Mouse (Mus musculus): ENCODE measurements around the gene Med27.
"Not testable (repeated sequence)": the region's sequence is repeated elsewhere in the genome, so short reads cannot be mapped to it uniquely, and the experiment has no call there.

Med27 gene

DNA sequence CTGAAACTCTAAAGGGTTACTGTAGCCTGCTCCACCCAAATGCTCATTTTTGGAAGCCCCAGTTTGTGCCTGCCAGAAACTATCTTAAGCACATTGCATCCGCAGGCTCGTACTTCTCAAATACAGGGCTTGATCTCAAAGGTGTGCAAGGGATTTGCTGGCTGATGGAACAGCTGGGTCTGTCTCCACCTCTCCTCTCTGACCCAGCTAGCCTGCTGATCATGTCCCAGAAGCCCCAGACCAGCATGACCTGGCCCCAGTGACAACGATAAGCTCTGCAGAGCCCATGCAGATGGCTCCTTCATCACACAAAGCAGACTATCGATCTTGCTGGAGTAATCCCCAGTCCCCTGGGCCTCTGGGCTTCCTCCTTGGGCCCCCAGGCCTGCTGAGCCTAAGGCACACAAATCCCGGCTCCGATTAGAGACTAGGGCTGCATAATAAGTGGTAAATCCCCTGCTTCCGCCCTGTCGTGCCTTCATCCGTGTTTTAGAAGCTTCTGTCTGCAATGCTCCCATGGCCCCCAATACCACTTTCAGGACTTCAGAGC, 170.1 kb downstream of the Med27 start:
- no peak for DNase-seq (ENCODE audit: low spot score in 2 of 2)

- DNase-seq (ENCODE audit: low spot score in 2 of 2), result no peak
Measured at GRCm38 (mm10) chr2:29519402-29519801, 172.8 kb downstream of the Med27 start.

DNA sequence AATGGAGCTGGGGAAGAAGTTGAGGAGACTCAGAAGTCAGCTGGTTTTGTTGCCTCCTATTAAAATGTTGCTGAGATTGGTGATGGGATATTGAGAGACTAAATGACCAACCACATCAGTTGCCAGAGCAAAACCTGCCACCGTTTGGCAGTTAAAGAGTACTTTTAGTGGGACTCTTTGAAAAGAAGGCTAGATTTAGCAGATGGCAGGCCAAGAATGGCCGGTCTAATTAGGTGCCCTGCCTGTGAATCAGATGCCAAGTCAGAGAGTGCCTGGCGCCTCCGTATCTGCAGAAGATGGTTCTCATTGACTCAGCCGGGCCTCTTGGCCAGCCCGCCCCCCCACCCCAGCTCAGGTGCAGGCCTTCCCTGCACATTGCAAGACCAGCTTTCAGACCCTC, 173.6 kb downstream of the Med27 start:
- no peak for DNase-seq (ENCODE audit: low spot score in 2 of 2)

GRCm38 (mm10) chr2:29521486-29521885, 174.9 kb downstream of the Med27 start:
- no peak for DNase-seq (ENCODE audit: low spot score in 2 of 2)

GRCm38 (mm10) chr2:29523918-29524811, 177.5 kb downstream of the Med27 start:
- DNase-seq (ENCODE audit: low spot score in 2 of 2), result no peak

- DNase-seq (ENCODE audit: low spot score in 2 of 2), result no peak
Measured at GRCm38 (mm10) chr2:29525273-29525805, 178.7 kb downstream of the Med27 start.

DNA sequence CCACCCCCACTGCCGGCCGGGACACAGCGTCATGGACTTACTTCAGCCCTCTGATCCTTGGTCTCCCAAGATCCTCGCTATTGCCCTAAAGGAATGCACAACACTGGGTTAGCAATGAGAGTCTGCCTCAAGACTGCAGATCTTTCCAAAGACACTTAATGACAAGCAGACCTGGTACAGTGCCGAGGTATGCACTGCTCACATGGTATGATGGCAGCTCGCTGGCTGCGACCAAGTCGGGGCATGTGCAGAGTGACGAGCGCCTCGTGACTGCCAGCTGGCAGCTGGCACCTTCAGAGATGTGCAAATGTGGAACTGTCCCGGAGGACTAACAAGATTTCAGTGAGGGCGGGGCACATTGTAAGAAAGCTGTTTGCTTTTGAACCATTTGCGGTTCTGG, 179.6 kb downstream of the Med27 start:
- peak; percentile 42 to 78 for DNase-seq (ENCODE audit: low spot score in 2 of 2)

DNA sequence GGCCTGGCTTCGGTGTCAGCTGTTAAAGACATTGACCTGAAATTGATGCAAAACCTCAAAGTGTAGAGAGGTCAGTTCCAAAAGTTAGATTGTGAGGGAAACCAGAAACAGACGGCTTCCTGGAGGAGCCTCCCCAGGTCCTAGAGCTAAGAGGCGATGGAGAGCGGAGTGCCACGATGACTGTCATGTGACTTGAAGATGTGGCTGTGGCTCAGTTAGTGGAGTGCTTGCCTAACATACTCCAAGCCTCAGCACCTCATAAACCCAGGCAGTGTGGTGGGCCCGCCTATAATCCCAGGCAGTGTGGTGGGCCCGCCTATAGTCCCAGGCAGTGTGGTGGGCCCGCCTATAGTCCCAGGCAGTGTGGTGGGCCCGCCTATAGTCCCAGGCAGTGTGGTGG, 180.9 kb downstream of the Med27 start:
- not testable (repeated sequence) for DNase-seq (ENCODE audit: low spot score in 2 of 2)

GRCm38 (mm10) chr2:29528811-29529210, 182.2 kb downstream of the Med27 start:
- no peak for DNase-seq (ENCODE audit: low spot score in 2 of 2)

GRCm38 (mm10) chr2:29529788-29530187, 183.2 kb downstream of the Med27 start:
- not testable (repeated sequence) for DNase-seq (ENCODE audit: low spot score in 2 of 2)

DNA sequence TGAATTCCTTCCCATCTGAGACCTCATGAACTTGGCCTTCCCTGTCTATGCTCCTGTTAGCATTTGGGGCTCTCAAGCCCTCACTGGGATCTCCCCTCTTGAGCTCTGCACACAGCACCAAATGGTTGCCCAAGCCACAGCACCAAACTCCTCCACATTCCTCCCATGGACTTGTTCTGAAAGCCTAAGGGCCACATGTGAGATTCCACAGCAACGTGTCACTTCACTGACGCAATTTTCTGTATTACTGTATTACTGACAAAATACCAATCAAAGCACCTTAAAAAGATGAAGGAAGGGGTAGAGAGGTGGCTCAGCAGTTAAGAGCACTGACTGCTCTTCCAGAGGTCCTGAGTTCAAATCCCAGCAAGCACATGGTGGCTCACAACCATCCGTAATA, 185.6 kb downstream of the Med27 start:
- no peak for DNase-seq (ENCODE audit: low spot score in 2 of 2)

DNA sequence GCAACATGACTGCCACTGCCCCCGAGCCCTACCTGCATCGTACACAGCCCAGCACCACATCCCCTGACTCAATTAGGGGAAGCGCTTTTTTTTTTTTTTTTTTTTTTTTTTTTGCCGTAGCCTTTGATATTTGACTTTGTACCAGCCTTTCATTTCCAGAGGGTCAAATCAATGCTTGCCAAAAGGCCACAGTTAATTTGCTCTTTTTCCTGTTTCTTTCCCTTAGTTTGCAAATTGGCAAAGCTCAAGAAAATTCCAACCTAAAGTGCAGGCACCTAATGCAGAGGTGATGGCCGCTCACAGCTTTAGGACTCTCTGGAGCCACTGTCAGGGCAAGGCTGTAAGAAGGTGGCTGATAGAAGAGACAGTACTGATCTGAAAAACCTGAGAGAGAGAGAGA, 186.3 kb downstream of the Med27 start:
- DNase-seq (ENCODE audit: low spot score in 2 of 2), result no peak

DNA sequence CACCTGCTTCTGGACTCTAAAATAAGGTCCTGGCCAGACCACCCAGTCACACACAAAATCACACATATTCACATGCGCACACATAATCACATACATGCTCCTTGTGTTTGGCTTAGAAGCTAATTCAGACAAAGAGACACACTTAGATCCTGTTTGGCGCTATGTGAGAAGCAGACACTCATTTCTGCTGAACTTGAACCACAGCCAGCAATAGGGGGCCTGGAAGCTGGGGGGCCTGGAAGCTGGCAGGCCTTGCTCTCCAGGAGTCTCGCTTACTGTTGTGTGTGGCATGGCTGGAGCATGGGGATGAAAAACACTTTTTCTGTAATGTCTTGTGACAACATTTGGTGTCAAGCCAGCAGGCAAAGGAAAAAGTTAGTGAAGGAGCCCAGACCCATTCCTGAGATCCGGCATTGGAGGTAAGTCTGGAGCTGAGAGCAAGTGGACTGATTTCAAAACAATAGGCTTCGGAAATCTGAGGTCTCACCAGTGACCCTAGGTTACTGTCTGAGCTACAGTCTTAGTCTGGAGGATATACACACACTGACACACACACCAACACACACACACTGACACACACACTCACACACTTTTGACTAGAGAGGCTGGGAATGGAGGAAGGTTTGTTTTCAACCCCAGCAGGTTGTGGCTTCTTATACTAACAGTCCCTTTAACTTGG, 189.1 kb downstream of the Med27 start:
- no peak for DNase-seq (ENCODE audit: low spot score in 2 of 2)

GRCm38 (mm10) chr2:29536481-29536880, 189.9 kb downstream of the Med27 start:
- DNase-seq (ENCODE audit: low spot score in 2 of 2), result no peak

DNA sequence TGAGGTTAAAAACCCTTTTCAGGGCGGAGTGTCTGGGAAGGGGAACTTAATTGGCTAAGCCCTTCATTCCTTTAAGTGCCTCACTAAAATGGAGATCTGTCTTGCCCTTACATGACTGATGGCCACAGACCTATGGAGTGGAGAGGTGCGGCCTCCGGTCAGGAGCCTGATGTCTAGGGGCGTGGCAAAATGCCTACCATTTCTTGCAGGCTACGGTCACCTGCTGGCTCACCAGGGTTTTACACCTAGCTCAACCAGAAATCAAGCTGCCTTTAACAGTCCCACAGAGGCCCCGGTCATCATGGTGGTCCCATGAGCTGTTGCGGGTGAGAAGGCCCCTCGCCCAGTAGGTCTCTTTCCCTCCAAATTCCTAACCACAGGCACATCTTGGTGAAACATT, 190.7 kb downstream of the Med27 start:
- no peak for DNase-seq (ENCODE audit: low spot score in 2 of 2)

- DNase-seq (ENCODE audit: low spot score in 2 of 2), result peak; percentile 50 to 68
Measured at GRCm38 (mm10) chr2:29542039-29542438, 195.4 kb downstream of the Med27 start.

- DNase-seq (ENCODE audit: low spot score in 2 of 2), result no peak
Measured at GRCm38 (mm10) chr2:29546571-29546970, 200.0 kb downstream of the Med27 start.

GRCm38 (mm10) chr2:29551816-29552585, 205.4 kb downstream of the Med27 start:
- DNase-seq (ENCODE audit: low spot score in 2 of 2), result no peak

DNA sequence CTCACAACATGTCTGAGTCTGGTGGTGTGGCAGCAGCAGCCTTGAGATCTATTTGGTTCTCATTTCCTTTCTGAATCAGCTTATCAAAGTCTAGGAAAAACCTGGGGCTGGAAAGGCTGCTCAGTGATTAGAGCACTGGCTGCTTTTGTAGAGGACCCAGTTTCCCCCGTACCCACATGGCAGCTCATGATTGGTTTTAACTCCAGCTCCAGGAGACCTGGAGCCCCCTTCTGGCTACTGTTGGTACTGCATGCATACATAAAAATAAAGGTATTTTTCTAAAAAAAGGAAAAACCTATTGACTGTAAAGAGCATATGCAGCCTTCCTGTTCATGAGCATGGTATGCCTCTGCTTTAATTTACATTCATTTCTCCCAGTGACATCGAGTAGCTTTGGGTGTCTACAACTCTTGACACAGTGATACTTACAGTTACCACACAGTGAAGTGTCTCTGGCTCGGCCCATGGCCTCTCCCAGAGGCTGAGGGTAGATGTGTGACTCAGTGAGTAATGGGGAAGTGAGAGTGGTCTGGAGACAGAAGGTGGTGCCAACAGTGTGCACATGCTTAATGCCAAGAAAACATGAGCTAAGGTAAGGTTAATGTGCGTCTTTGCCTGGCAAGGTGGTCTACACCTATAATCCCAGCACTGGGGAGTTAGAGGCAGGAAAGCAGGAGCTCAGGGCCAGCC, 207.5 kb downstream of the Med27 start:
- DNase-seq (ENCODE audit: low spot score in 2 of 2), result peak in 1 of 2 experiments; percentile 41

DNA sequence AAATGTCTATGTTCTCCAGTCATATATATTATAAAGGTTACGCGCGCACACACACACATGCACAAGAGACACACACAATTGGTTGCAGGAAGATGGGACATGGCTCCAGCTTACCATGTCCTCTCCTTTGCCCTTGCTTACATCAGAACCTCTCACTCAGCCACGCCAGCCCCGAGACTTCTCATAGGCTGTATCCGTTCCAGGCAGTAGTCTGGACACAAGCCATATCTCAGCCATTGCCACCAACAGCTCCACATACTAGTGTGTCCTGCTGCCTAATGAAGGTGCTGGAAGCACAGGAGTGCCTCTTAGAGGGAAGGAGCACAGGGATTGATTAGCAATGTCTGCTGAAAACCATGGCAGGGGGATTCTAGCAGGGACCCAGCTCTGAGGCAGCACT, 211.9 kb downstream of the Med27 start:
- no peak for DNase-seq (ENCODE audit: low spot score in 2 of 2)

- DNase-seq (ENCODE audit: low spot score in 2 of 2), result no peak
Measured at GRCm38 (mm10) chr2:29559955-29560354, 213.3 kb downstream of the Med27 start.

All from left cerebral cortex, adult 9 months (tissue).